Comparison of ENCODE assay signal across 27 mouse cellular contexts in genomic region chr10:3238436-3238835, GRCm38 (mm10). TPM values are rescaled to one million over a fixed set of nuclear protein-coding genes. Genes with fewer than 3 reads are reported as not detected.
"Had no signal": no experiment of that assay in that cellular context is flagged by ENCODE, and none has a peak within 500 bp of the region (broad histone marks: within the 10 kb centered on the region; RNA-seq: fewer than 3 reads in every experiment).

No protein-coding gene starts in this region.

RNA-seq across cellular contexts. Expression of gene H60c, which starts 29.1 kb away (rescaled TPM):
- total RNA-seq: common myeloid progenitor, adult 5-6 weeks; forebrain, postnatal 0 days; gastrocnemius, adult 18-20 months; gastrocnemius, adult 2 months; gastrocnemius, adult 8-10 months; gastrocnemius, postnatal 10 days; gastrocnemius, postnatal 14 days; gastrocnemius, postnatal 25 days; gastrocnemius, postnatal 36 days; gastrocnemius, postnatal 4 days; granulocyte monocyte progenitor cell, adult 5-6 weeks; heart, adult 18-20 months; heart, adult 2 months; heart, adult 8-10 months had no signal
- polyA plus RNA-seq: cortical plate, adult 2 months; embryonic facial prominence, embryonic 10.5 days; embryonic facial prominence, embryonic 11.5 days; erythroblast, embryonic 14.5 days; forebrain, embryonic 10.5 days; forebrain, embryonic 12.5 days; forebrain, embryonic 13.5 days; forebrain, embryonic 14.5 days; forebrain, embryonic 15.5 days; forebrain, embryonic 16.5 days; forebrain, postnatal 0 days; frontal cortex, adult 2 months; gonadal fat pad, adult 2 months; heart, adult 2 months; heart, embryonic 10.5 days had no signal
